Mouse (Mus musculus): ENCODE measurements around the gene Gm4131.

Gene Gm4131

GRCm38 (mm10) chr14:62550121-62550520, 16.6 kb downstream of the Gm4131 start:
- no peak for DNase-seq (ENCODE audit: low spot score in 2 of 2)

GRCm38 (mm10) chr14:62546746-62547145, 20.0 kb downstream of the Gm4131 start:
- no peak for DNase-seq (ENCODE audit: low spot score in 2 of 2)

- no peak for DNase-seq (ENCODE audit: low spot score in 2 of 2)
Measured at GRCm38 (mm10) chr14:62546296-62546695, 20.4 kb downstream of the Gm4131 start.

GRCm38 (mm10) chr14:62541751-62542150, 25.0 kb downstream of the Gm4131 start:
- no peak for DNase-seq (ENCODE audit: low spot score in 2 of 2)

- DNase-seq (ENCODE audit: low spot score in 2 of 2), result no peak
Measured at GRCm38 (mm10) chr14:62539834-62540233, 26.9 kb downstream of the Gm4131 start.

GRCm38 (mm10) chr14:62536988-62537387, 29.7 kb downstream of the Gm4131 start:
- DNase-seq (ENCODE audit: low spot score in 2 of 2), result no peak

- no peak for DNase-seq (ENCODE audit: low spot score in 2 of 2)
Measured at GRCm38 (mm10) chr14:62536127-62536526, 30.6 kb downstream of the Gm4131 start.

- DNase-seq (ENCODE audit: low spot score in 2 of 2), result no peak
Measured at GRCm38 (mm10) chr14:62530951-62531350, 35.8 kb downstream of the Gm4131 start.

- DNase-seq (ENCODE audit: low spot score in 2 of 2), result no peak
Measured at GRCm38 (mm10) chr14:62512845-62513244, 53.9 kb downstream of the Gm4131 start.

- DNase-seq (ENCODE audit: low spot score in 2 of 2), result no peak
Measured at GRCm38 (mm10) chr14:62509350-62509749, 57.4 kb downstream of the Gm4131 start.

GRCm38 (mm10) chr14:62506261-62506660, 60.5 kb downstream of the Gm4131 start:
- DNase-seq (ENCODE audit: low spot score in 2 of 2), result no peak

GRCm38 (mm10) chr14:62497391-62497790, 69.3 kb downstream of the Gm4131 start:
- no peak for DNase-seq (ENCODE audit: low spot score in 2 of 2)

- DNase-seq (ENCODE audit: low spot score in 2 of 2), result no peak
Measured at GRCm38 (mm10) chr14:62496501-62496900, 70.2 kb downstream of the Gm4131 start.

GRCm38 (mm10) chr14:62493456-62493855, 73.3 kb downstream of the Gm4131 start:
- no peak for DNase-seq (ENCODE audit: low spot score in 2 of 2)

GRCm38 (mm10) chr14:62492196-62492850, 74.4 kb downstream of the Gm4131 start:
- DNase-seq (ENCODE audit: low spot score in 2 of 2), result peak in 1 of 2 experiments; percentile 28

- DNase-seq (ENCODE audit: low spot score in 2 of 2), result no peak
Measured at GRCm38 (mm10) chr14:62488270-62488669, 78.5 kb downstream of the Gm4131 start.

- DNase-seq (ENCODE audit: low spot score in 2 of 2), result no peak
Measured at GRCm38 (mm10) chr14:62481381-62481780, 85.3 kb downstream of the Gm4131 start.

- no peak for DNase-seq (ENCODE audit: low spot score in 2 of 2)
Measured at GRCm38 (mm10) chr14:62479395-62479794, 87.3 kb downstream of the Gm4131 start.

GRCm38 (mm10) chr14:62474481-62474880, 92.2 kb downstream of the Gm4131 start:
- no peak for DNase-seq (ENCODE audit: low spot score in 2 of 2)

- DNase-seq (ENCODE audit: low spot score in 2 of 2), result no peak
Measured at GRCm38 (mm10) chr14:62472061-62472460, 94.7 kb downstream of the Gm4131 start.

GRCm38 (mm10) chr14:62468753-62469125, 98.0 kb downstream of the Gm4131 start:
- no peak for DNase-seq (ENCODE audit: low spot score in 2 of 2)

- no peak for DNase-seq (ENCODE audit: low spot score in 2 of 2)
Measured at GRCm38 (mm10) chr14:62468119-62468752, 98.5 kb downstream of the Gm4131 start.

GRCm38 (mm10) chr14:62464966-62465365, 101.8 kb downstream of the Gm4131 start:
- no peak for DNase-seq (ENCODE audit: low spot score in 2 of 2)

GRCm38 (mm10) chr14:62459541-62459940, 107.2 kb downstream of the Gm4131 start:
- no peak for DNase-seq (ENCODE audit: low spot score in 2 of 2)
